Mouse (Mus musculus) layer of hippocampus, adult 18-20 months (tissue): ENCODE measurements around the gene Nap1l5. TPM values are rescaled to one million over a fixed set of nuclear protein-coding genes. Genes with fewer than 3 reads are reported as not detected.

Experiments used
- DNase-seq, 2 experiments: peaks; one replicate each; pipeline ENCODE4 v3.0.0; 2022; ENCODE audit warnings: low spot score in 2 of 2
- long read RNA-seq: library from polyadenylated mRNA; stranded (forward); transcript quantifications from one replicate; pipeline ENCODE4 v2.0.0, GENCODE M21; 2021
- total RNA-seq, 2 experiments: library from RNA; stranded (reverse); gene quantifications; 2 replicates each; pipeline ENCODE4 v1.2.3; 2021

Gene Nap1l5
- 100 to 1,000 TPM; 272 to 302 TPM for total RNA-seq
- long read RNA-seq, transcript Nap1l5-201 (1 exons, 1,844 nt): major isoform, 256 of 271 reads
- long read RNA-seq, transcript Nap1l5-202 (2 exons, 630 nt): minor isoform, 5 of 271 reads
- long read RNA-seq, partial matches to known transcripts: 0 of 271 reads
- long read RNA-seq, other reads (novel, unspliced or antisense): 10 of 271 reads

- peak; percentile 72 to 81 for DNase-seq
Measured at GRCm38 (mm10) chr6:58906852-58907261, at the start of gene Nap1l5. Gene Nap1l5, minus strand, starts transcription at chr6:58907076.

GRCm38 (mm10) chr6:58951128-58951992 is 44.5 kb upstream of the Nap1l5 start:
- DNase-seq: no peak

GRCm38 (mm10) chr6:58950410-58950809 is 43.5 kb upstream of the Nap1l5 start:
- no peak for DNase-seq

- DNase-seq: peak; percentile 32 to 72
Measured at GRCm38 (mm10) chr6:58946840-58947239, 40.0 kb upstream of the Nap1l5 start.

GRCm38 (mm10) chr6:58946246-58946645 is 39.4 kb upstream of the Nap1l5 start:
- no peak for DNase-seq

- no peak for DNase-seq
Measured at GRCm38 (mm10) chr6:58943958-58944357, 37.1 kb upstream of the Nap1l5 start.

GRCm38 (mm10) chr6:58942276-58942675 is 35.4 kb upstream of the Nap1l5 start:
- DNase-seq: no peak

- DNase-seq: no peak
Measured at GRCm38 (mm10) chr6:58937726-58938125, 30.9 kb upstream of the Nap1l5 start.

GRCm38 (mm10) chr6:58934144-58934543 is 27.3 kb upstream of the Nap1l5 start:
- no peak for DNase-seq

- DNase-seq: peak; percentile 75 to 93
Measured at GRCm38 (mm10) chr6:58933189-58933913, 26.5 kb upstream of the Nap1l5 start.

GRCm38 (mm10) chr6:58932515-58933188 is 25.8 kb upstream of the Nap1l5 start:
- peak in 1 of 2 experiments; percentile 65 for DNase-seq

GRCm38 (mm10) chr6:58931149-58931548 is 24.3 kb upstream of the Nap1l5 start:
- DNase-seq: no peak

- DNase-seq: peak; percentile 21 to 60
Measured at GRCm38 (mm10) chr6:58929911-58930431, 23.1 kb upstream of the Nap1l5 start.

- DNase-seq: no peak
Measured at GRCm38 (mm10) chr6:58927881-58928280, 21.0 kb upstream of the Nap1l5 start.

GRCm38 (mm10) chr6:58922511-58922910 is 15.6 kb upstream of the Nap1l5 start:
- DNase-seq: no peak

GRCm38 (mm10) chr6:58921623-58922022 is 14.7 kb upstream of the Nap1l5 start:
- DNase-seq: no peak

- DNase-seq: peak; percentile 26 to 59
Measured at GRCm38 (mm10) chr6:58920735-58921134, 13.9 kb upstream of the Nap1l5 start.

- no peak for DNase-seq
Measured at GRCm38 (mm10) chr6:58916498-58916897, 9.6 kb upstream of the Nap1l5 start.

GRCm38 (mm10) chr6:58913971-58914370 is 7.1 kb upstream of the Nap1l5 start:
- no peak for DNase-seq

- DNase-seq: no peak
Measured at GRCm38 (mm10) chr6:58913551-58913950, 6.7 kb upstream of the Nap1l5 start.

GRCm38 (mm10) chr6:58912842-58913241 is 6.0 kb upstream of the Nap1l5 start:
- DNase-seq: no peak
